Mouse (Mus musculus): ENCODE results near the gene Gm10770.
"Not testable (repeated sequence)": the region's sequence is repeated elsewhere in the genome, so short reads cannot be mapped to it uniquely, and the experiment has no call there.

GRCm38 (mm10) chr2:150223263-150223662 is 43.8 kb upstream of the Gm10770 start:
- not testable (repeated sequence) for TF ChIP-seq CTCF (IDR thresholded peaks at IDR 0.05; ENCODE audit: control insufficient read depth, insufficient read depth, insufficient replicate concordance, low read depth, low read length); POLR2A (IDR thresholded peaks at IDR 0.05; ENCODE audit: control insufficient read depth, low read depth, low read length)
